Mouse (Mus musculus) monocyte, adult 5-6 weeks (primary cell): Measurements from ENCODE around the gene Fads3. TPM values are rescaled to one million over a fixed set of nuclear protein-coding genes. Genes with fewer than 3 reads are reported as not detected.

Source experiments
- ATAC-seq: fragments of 153-309, 156-312 bp; replicated peaks from 2 replicates; pipeline ENCODE4 v1.8.0; 2017; ENCODE audit warnings: mild to moderate bottlenecking; ENCODE audit not compliant: low TSS enrichment, insufficient number of reproducible peaks, severe bottlenecking, poor library complexity, low FRiP score
- total RNA-seq: library from RNA; stranded (forward); fragments of 200-1000, 200-491, 200-594 nt; gene quantifications from 3 replicates; pipeline ENCODE4 v1.2.3, GENCODE M21; 2017

Gene Fads3
- total RNA-seq, 1 experiment from 2014 or later, result not detected

DNA sequence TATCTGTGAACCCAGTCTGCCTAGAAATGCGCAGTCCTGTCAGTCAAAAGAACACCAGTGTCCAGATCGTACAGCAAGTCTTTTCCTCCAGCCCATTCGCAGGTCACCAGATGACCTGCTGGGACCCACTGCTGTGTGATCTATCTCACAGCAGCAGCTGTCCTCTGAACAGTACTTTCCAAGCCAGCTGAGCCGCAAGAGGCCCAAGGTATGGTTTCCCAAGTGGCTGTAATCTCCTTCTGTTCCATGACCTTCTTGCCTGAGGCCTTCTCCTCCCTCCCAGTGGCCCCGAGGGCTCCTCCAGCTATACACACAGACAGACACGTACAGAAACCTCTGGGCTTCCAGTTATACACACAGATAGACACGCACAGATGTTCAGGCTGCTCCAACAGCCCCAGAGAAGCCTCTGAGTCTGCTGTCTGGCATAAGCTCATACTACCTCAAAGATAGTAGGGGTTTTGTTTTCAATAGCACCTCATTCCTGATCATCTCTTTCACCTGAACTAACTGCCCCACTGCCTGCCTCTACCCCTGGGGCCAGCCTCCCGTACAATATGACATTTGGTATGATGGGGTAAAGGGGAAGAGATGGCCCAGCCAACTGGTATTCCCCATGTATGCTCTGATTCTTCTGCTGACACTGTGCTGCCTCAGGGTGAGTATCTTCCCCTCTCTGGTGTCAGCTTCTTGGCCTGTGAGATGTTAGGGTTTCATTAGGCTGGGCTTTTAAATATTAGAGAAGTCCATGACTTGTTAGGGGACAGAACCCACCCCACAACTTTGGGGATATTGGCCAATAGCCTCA is 19.6 kb downstream of the Fads3 start:
- ATAC-seq, result no peak

DNA sequence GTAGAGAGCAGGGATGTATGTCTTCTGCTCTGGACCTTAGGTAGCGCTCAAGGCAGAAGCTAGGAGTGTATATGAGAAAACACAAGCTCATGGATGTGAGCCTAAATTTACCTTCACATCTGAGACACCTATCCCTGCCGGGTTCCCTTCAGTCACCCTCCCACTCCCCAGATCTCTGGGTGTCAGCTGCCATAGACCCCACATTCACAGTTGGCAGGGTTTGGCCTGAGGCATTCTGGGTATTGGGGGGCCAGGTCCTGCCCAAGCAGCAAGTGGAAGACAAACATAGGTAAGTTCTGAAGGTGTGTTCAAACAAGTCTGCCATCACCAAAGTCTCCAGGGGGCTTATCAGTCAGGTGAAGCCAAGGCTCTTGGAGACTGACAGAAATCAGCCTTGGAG is 20.3 kb downstream of the Fads3 start:
- no peak for ATAC-seq

GRCm38 (mm10) chr19:10062292-10062691 is 20.9 kb downstream of the Fads3 start:
- ATAC-seq, result no peak

DNA sequence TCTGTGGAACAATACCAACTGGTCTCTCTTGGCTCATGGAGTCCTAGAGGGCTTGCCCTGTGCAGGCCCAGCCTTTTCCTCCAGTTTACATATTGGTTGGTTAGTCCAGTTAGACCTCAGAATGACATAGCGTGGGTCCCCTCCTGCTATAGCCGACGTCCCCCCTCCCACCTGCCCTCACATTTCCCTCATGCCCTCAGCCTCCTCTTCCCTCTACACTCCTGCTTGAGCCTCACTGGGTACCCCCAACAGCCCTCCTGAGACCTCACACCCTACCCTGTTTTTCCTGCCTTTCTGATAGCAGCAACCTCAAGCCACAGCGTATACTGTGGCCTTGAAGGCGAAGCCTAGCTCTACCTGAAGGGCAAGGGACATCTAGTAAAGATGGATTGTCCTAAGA is 21.5 kb downstream of the Fads3 start:
- no peak for ATAC-seq

DNA sequence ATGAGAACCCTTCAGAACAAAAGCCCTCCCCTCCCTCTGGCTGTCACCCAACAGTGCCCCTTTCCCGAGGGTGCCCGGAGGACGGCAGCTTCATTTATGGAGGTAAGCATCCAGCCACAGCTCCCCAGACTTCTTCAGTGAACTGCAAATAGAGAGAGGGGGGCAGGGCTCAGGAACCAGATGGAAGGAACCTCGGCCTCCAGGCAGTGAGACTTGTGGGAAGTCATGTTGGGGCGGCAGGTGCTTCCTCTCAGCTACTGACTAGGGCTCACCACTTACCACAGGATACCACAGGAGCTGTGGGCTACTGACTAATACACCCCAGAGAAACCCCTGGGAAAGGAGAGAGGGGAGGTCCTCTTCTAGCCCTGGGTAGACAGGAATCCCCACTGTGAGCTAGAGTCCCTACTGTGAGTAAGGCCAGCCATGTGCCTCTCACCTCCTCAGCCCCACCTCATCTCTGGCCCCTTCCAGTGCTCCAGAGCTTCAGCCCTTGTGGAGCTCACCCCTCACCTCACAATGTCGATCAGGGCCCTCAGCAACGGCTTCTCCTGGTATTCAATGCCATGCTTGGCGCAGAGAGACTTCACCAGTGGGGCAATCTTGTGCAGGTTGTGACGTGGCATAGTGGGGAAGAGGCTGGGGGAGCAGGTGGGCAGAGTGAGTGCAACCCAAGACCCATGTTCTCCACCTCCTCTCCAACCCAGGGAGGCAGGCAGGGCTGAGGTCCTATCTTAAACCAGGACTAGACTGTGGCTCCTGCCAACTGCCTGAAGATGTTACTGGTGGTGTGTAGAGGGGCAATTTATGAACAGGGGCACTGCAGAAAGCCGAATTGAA is 23.0 kb downstream of the Fads3 start:
- no peak for ATAC-seq

- no peak for ATAC-seq
Measured at GRCm38 (mm10) chr19:10065465-10066188, 24.3 kb downstream of the Fads3 start.

DNA sequence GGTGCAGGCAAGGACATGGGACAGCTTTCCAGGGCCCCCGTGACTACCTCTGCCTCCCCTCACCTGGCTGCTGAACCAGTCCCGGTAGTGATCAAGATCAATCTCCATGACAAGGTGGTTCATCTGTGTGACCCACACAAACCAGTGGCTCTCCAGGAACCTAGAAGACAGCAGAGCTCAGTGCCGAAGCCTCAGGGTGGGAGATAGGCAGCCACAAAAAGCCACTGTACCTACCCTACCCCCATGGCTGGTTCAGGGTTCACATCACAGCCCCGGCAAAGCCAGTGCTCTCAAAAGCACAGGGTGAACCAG is 24.8 kb downstream of the Fads3 start:
- no peak for ATAC-seq

GRCm38 (mm10) chr19:10066502-10066901 is 25.1 kb downstream of the Fads3 start:
- no peak for ATAC-seq

DNA sequence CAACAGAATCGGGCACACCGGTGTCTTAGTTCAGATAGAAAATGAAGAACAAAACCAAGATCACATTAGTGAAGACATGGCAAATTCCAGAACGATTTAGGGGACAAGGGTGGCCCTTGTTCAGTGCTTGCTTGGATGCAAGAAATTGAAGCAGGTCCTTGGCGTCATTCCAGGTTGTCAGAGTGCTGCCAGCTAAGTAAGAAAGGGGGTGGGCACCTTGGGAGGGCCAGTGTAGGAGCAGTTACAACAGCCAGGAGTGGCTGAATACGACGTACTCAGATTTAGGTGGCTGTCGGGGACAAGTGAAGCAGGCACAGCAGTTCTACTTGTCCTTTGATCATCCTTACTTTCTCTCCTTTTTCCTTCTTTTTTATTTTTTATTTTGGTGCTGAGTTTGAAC is 26.3 kb downstream of the Fads3 start:
- no peak for ATAC-seq

GRCm38 (mm10) chr19:10070186-10070980 is 29.0 kb downstream of the Fads3 start:
- ATAC-seq, result no peak

DNA sequence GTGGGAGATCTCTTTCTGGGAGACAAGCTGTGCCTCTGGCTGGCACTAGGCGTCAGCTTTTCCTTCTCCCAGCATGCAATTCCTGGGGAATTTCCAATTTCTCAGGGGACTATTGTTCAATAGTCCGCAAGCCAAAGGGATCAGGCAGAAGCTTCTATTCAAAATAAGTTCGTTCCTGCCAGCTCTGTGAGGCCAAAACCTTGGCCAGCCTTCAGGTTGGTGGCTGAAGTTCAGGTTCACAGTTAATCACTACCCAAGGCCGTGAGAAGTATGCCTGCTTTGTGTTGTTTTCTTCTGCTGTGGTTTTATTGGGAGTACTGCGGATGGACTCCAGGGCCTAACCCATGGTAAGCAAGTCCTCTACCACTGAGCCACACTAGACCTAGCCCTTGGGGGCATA is 29.8 kb downstream of the Fads3 start:
- no peak for ATAC-seq

DNA sequence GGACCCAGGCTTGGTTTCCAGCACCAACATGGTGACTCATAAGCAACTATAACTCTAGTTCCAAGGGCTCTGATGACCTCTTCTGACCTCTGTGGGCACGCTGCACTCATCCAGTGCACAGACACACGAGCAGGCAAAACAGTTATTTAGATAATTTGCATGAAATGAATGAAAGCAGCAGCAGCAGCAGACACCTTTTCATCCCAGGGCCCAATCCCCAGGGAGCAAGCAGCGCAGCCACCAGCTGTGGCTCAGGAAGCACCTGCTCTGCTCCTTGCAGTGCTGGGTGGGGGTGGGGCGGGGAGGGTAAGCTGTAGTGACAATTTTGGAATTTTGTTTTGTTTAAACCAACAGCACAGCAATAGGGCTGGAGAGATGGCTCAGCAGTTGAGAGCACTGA is 30.5 kb downstream of the Fads3 start:
- no peak for ATAC-seq

GRCm38 (mm10) chr19:10073145-10073544 is 31.8 kb downstream of the Fads3 start:
- ATAC-seq, result no peak

DNA sequence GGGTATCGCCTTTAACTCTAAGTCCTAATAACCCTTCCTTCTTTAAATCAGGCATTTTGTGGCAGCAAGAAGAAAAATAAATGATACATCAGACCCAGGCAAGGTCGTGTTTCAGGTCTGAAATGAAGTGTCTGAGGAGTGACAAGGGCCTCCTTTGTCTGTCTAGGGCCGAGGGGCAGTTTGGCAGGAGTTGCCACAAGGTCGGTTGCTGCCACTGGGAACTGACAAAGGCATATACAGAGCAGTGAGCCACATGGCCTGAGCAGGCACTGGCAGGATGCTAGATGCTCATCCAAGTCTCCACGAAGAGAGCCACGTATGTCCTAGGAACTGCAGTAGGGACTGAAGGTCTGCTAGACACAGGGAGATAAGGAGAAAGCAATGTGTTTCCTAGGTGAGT is 37.0 kb downstream of the Fads3 start:
- no peak for ATAC-seq

- no peak for ATAC-seq
Measured at GRCm38 (mm10) chr19:10080384-10080783, 39.0 kb downstream of the Fads3 start.

GRCm38 (mm10) chr19:10082105-10082504 is 40.7 kb downstream of the Fads3 start:
- no peak for ATAC-seq

GRCm38 (mm10) chr19:10085454-10085853 is 44.1 kb downstream of the Fads3 start:
- ATAC-seq, result no peak

GRCm38 (mm10) chr19:10086976-10087375 is 45.6 kb downstream of the Fads3 start:
- ATAC-seq, result no peak

- no peak for ATAC-seq
Measured at GRCm38 (mm10) chr19:10093829-10094228, 52.5 kb downstream of the Fads3 start.
